In the genomic region with DNA sequence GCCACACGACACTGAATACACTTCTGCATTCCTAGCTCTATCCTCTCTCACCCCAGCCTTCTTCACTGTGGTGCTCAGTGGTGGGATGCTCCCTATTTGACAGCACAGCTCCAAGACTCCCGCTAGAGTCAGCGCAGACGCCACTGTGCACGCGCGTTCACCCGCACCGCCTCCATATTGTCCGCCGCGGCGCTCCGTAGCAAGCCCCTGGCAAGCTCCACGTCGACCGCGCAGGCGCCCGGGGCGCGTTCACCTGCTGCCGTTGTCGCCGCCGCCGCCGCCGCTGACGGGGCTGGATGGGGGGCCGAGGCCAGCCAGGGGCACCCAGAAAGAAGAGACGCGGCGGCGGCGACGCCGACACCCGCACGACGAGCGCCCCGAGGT, we compare ENCODE assay signal across 8 mouse cellular contexts. TPM values are rescaled to one million over a fixed set of nuclear protein-coding genes. Genes with fewer than 3 reads are reported as not detected.
DNase-seq lines count a peak whose midpoint lies in the region; ATAC-seq and TF ChIP-seq lines count a peak whose summit lies in the region.

A gene (plus strand): TSS at position 248 of the 384 bp plus-strand sequence.

- peak within 1 kb of the TSS; percentile 92 for H3K4me2 ChIP-seq in hindbrain, postnatal 0 days (ENCODE audit: low read depth, low read length)

- intact Hi-C loops in left cerebral cortex, adult 2 months (cut with DNase I) = no loop called here

- H3K27ac ChIP-seq in cortical plate, adult 2 months (ENCODE audit: insufficient read depth, low read length) = 0 out of 2 replicates have a peak within 1 kb of the TSS, but pooled peaks have one; percentile 62
- H3K27ac ChIP-seq in hindbrain, postnatal 0 days = peak within 1 kb of the TSS; percentile 85
- peak within 1 kb of the TSS; percentile 87 for H3K27ac ChIP-seq in left cerebral cortex, adult 2 months
- peak within 1 kb of the TSS; percentile 46 for H3K27ac ChIP-seq in macrophage

- peaks cover 11% of the 10 kb centered on the region for H3K4me1 ChIP-seq in cortical plate, adult 2 months (ENCODE audit: control insufficient read depth, insufficient read depth, low read length)
- H3K4me1 ChIP-seq in hindbrain, postnatal 0 days (ENCODE audit: insufficient read depth, low read length) = peaks cover 10% of the 10 kb centered on the region; the same call in 1 of the 2 replicates

- no peak for TF ChIP-seq CTCF in cortical plate, adult 2 months (IDR thresholded peaks at IDR 0.05; ENCODE audit: extremely low read depth, insufficient read depth, low read length)
- no peak for TF ChIP-seq CTCF in hindbrain, postnatal 0 days (IDR thresholded peaks at IDR 0.05; ENCODE audit: low read depth)
- TF ChIP-seq CTCF in left cerebral cortex, adult 2 months (IDR thresholded peaks at IDR 0.05) = no peak; the same call in 1 of the 2 replicates

- DNase-seq in adipocyte (ENCODE audit: low spot score) = peak; percentile 64
- peak; percentile 69 to 81 for DNase-seq in gastrocnemius, adult 8-10 months (ENCODE audit: low spot score in 2 of 2)
- DNase-seq in hindbrain, postnatal 0 days (ENCODE audit: low spot score) = peak; percentile 95
- peak; percentile 93 to 97 for DNase-seq in left cerebral cortex, adult 2 months (ENCODE audit: extremely low spot score in 1 of 2, low spot score in 2 of 2)
- peak; percentile 95 for DNase-seq in right cerebral cortex, adult 18-20 months
- DNase-seq in urinary bladder, adult 2 months (ENCODE audit: low spot score) = peak; percentile 91

- peak within 1 kb of the TSS; percentile 74 for H3K4me3 ChIP-seq in cortical plate, adult 2 months (ENCODE audit: insufficient read depth, low read length)
- peak within 1 kb of the TSS; percentile 92 for H3K4me3 ChIP-seq in hindbrain, postnatal 0 days (ENCODE audit: low read length)
- H3K4me3 ChIP-seq in left cerebral cortex, adult 2 months = peak within 1 kb of the TSS; percentile 99
- peak within 1 kb of the TSS; percentile 94 for H3K4me3 ChIP-seq in macrophage (ENCODE audit: inconsistent target)

- H3K79me2 ChIP-seq in macrophage (ENCODE audit: inconsistent target) = peaks cover 47% of the 10 kb centered on the region

- TF ChIP-seq POLR2A in cortical plate, adult 2 months (IDR thresholded peaks at IDR 0.05; ENCODE audit: extremely low read depth, insufficient read depth, low read length) = peak; percentile 42; the same call in 1 of the 2 replicates

- peak; percentile 95 for ATAC-seq in hindbrain, postnatal 0 days

- under 1% methylated on average over 43 of the region's 43 CpGs for WGBS in hindbrain, postnatal 0 days
- under 1% methylated on average over 33 of the region's 43 CpGs for WGBS in macrophage (ENCODE audit: missing documents)

- no peaks in the 10 kb centered on the region for H3K36me3 ChIP-seq in hindbrain, postnatal 0 days (ENCODE audit: insufficient read depth, low read length)
- H3K36me3 ChIP-seq in macrophage (ENCODE audit: inconsistent target) = no peaks in the 10 kb centered on the region

- no peaks in the 10 kb centered on the region for H3K9me3 ChIP-seq in hindbrain, postnatal 0 days (ENCODE audit: low read length)

- H3K27me3 ChIP-seq in hindbrain, postnatal 0 days (ENCODE audit: insufficient read depth, low read length) = no peaks in the 10 kb centered on the region

- H3K9ac ChIP-seq in hindbrain, postnatal 0 days (replicated peaks; ENCODE audit: low read length) = peak within 1 kb of the TSS; percentile 93

RNA-seq across cellular contexts. Expression of the gene that starts here (rescaled TPM):
- polyA plus RNA-seq in cortical plate, adult 2 months (2012; rRNA removed) = 60.2 and 67.1 TPM in 2 replicates
- total RNA-seq in gastrocnemius, adult 8-10 months (2022) = 100 to 1,000 TPM; 399 to 503 (median 431) TPM
- total RNA-seq in hindbrain, postnatal 0 days (2014; rRNA removed) = 34.1 and 36.8 TPM in 2 replicates
- polyA plus RNA-seq in hindbrain, postnatal 0 days (2015; fragmentation: Nextera tagmentation; extraction: Ambion mirVana) = 25.8 and 27.2 TPM in 2 replicates
- total RNA-seq in left cerebral cortex, adult 2 months (2021) = 100 to 1,000 TPM; 108 to 110 TPM
- 100 to 1,000 TPM; 201 to 650 (median 367) TPM for total RNA-seq in macrophage (2018; cell fraction: chromatin; rRNA removed)
- total RNA-seq in macrophage (2018; cell fraction: cytosol; rRNA removed) = 10 to 100 TPM; 38.6 to 70.6 (median 56.1) TPM
- 100 to 1,000 TPM in 24 of 26 experiments, 10 to 100 TPM in 2; 97.1 to 246 (median 152) TPM for total RNA-seq in macrophage (2018; cell fraction: nucleus; rRNA removed)
- polyA plus RNA-seq in macrophage (2018) = 47.5 to 67.5 TPM (median 47.8 TPM) in 3 replicates
- 36.9 and 50.0 TPM in 2 replicates for polyA plus RNA-seq in urinary bladder, adult 2 months (2012; rRNA removed)

Comparison
In these comparisons a context has a peak if more than half of its experiments do, and no peak if none do; other contexts are left out.
1. Peak in every context shown above with its lines: DNase-seq, ATAC-seq, H3K4me3 ChIP-seq and H3K27ac ChIP-seq.